Mouse (Mus musculus) midbrain, embryonic 10.5 days (tissue): ENCODE results near the gene Gm26938. TPM values are rescaled to one million over a fixed set of nuclear protein-coding genes. Genes with fewer than 3 reads are reported as not detected.

Experiments used
- DNase-seq: peaks from one replicate; pipeline ENCODE4 v3.0.0-alpha.2; 2017; ENCODE audit warnings: low spot score
- H3K27ac ChIP-seq: fragments of 300-500 bp; sonication (generic); replicated peaks from 2 replicates; pipeline ENCODE4 v1.5.1; 2016; ENCODE audit warnings: mild to moderate bottlenecking
- H3K27me3 ChIP-seq: fragments of 300-500 bp; sonication (generic); 2 replicates; pipeline ENCODE4 v1.6.1; 2016; ENCODE audit warnings: low read depth, mild to moderate bottlenecking; ENCODE audit not compliant: poor library complexity, severe bottlenecking
- H3K36me3 ChIP-seq: fragments of 300-500 bp; sonication (generic); 2 replicates; pipeline ENCODE4 v1.6.1; 2016; ENCODE audit warnings: mild to moderate bottlenecking, moderate library complexity
- H3K4me1 ChIP-seq: fragments of 300-500 bp; sonication (generic); 2 replicates; pipeline ENCODE4 v1.6.1; 2016
- H3K4me3 ChIP-seq: fragments of 300-500 bp; sonication (generic); 2 replicates; pipeline ENCODE4 v1.5.1; 2016; ENCODE audit warnings: mild to moderate bottlenecking, moderate library complexity
- H3K9me3 ChIP-seq: fragments of 300-500 bp; sonication (generic); replicated peaks from 2 replicates; pipeline ENCODE4 v1.6.1; 2016; ENCODE audit warnings: mild to moderate bottlenecking
- WGBS: fragments of 180-500 bp; shearing (Covaris S2); methylation state at CpG from one replicate; pipeline ENCODE4 v1.1.7; 2016; 5-methylcytosine and 5-hydroxymethylcytosine counted together
- polyA plus RNA-seq: library from polyadenylated mRNA; unstranded; fragments of >200 nt; fragmentation: Nextera tagmentation; extraction: Ambion mirVana; gene quantifications from 2 replicates; pipeline ENCODE4 v1.2.1, GENCODE M21; 2016

The Gm26938 gene
- polyA plus RNA-seq, 1 experiment from 2014 or later: not detected

GRCm38 (mm10) chr5:139812398-139813125 is 13.6 kb downstream of the Gm26938 start:
- no peaks in the 10 kb centered on the region for H3K9me3 ChIP-seq
- WGBS: 76% methylated on average over 20 of the region's 20 CpGs
- peak overlapping the region; percentile 52; the same call in 1 of the 2 replicates for H3K27ac ChIP-seq
- peaks cover 11% of the 10 kb centered on the region; the same call in 1 of the 2 replicates for H3K4me1 ChIP-seq
- H3K27me3 ChIP-seq: peaks cover 34% of the 10 kb centered on the region
- no peak overlapping the region for H3K4me3 ChIP-seq
- no peak for DNase-seq
- H3K36me3 ChIP-seq: no peaks in the 10 kb centered on the region

- no peak overlapping the region for H3K4me3 ChIP-seq
- 82% methylated on average over 15 of the region's 15 CpGs for WGBS
- H3K27me3 ChIP-seq: peaks cover 34% of the 10 kb centered on the region
- H3K4me1 ChIP-seq: peaks cover 11% of the 10 kb centered on the region; the same call in 1 of the 2 replicates
- DNase-seq: no peak
- H3K27ac ChIP-seq: peak overlapping the region; percentile 52; the same call in 1 of the 2 replicates
- H3K36me3 ChIP-seq: no peaks in the 10 kb centered on the region
- no peaks in the 10 kb centered on the region for H3K9me3 ChIP-seq
These were observed 14.4 kb downstream of the Gm26938 start for GRCm38 (mm10) chr5:139811677-139812397.

GRCm38 (mm10) chr5:139809397-139809796 is 16.8 kb downstream of the Gm26938 start:
- H3K9me3 ChIP-seq: no peaks in the 10 kb centered on the region
- H3K27ac ChIP-seq: no peak overlapping the region
- H3K36me3 ChIP-seq: no peaks in the 10 kb centered on the region
- no peak for DNase-seq
- no peak overlapping the region for H3K4me3 ChIP-seq
- WGBS: 59% methylated on average over 4 of the region's 4 CpGs
- peaks cover 15% of the 10 kb centered on the region for H3K4me1 ChIP-seq
- H3K27me3 ChIP-seq: peaks cover 26% of the 10 kb centered on the region

GRCm38 (mm10) chr5:139805924-139806323 is 20.3 kb downstream of the Gm26938 start:
- WGBS: 93% methylated on average over 8 of the region's 8 CpGs
- Histone ChIP-seq H3K4me1 (peaks cover 22% of the 10 kb centered on the region), H3K36me3 (peaks cover 10% of the 10 kb centered on the region), H3K4me3 (no peak overlapping the region), H3K27ac (peak overlapping the region; percentile 72; the same call in 1 of the 2 replicates), H3K27me3 (no peaks in the 10 kb centered on the region), H3K9me3 (no peaks in the 10 kb centered on the region)
- no peak for DNase-seq

- Histone ChIP-seq H3K4me3 (no peak overlapping the region), H3K4me1 (peaks cover 25% of the 10 kb centered on the region), H3K36me3 (peaks cover 23% of the 10 kb centered on the region), H3K27me3 (0 out of 2 replicates have a peak, but pooled peaks cover 3% of the 10 kb centered on the region), H3K9me3 (no peaks in the 10 kb centered on the region), H3K27ac (peak overlapping the region; percentile 72)
- DNase-seq: no peak
- WGBS: 83% methylated on average over 11 of the region's 11 CpGs
These were observed 21.6 kb downstream of the Gm26938 start for GRCm38 (mm10) chr5:139804573-139805111.

- WGBS: 5% methylated on average over 6 of the region's 6 CpGs
- H3K4me1 ChIP-seq: peaks cover 31% of the 10 kb centered on the region
- peaks cover 28% of the 10 kb centered on the region for H3K36me3 ChIP-seq
- DNase-seq: peak; percentile 53
- H3K27ac ChIP-seq: peak overlapping the region; percentile 72
- 0 out of 2 replicates have a peak, but pooled peaks cover 3% of the 10 kb centered on the region for H3K27me3 ChIP-seq
- peak overlapping the region; percentile 34 for H3K4me3 ChIP-seq
- no peaks in the 10 kb centered on the region for H3K9me3 ChIP-seq
These were observed 22.1 kb downstream of the Gm26938 start for GRCm38 (mm10) chr5:139804107-139804551.

- Histone ChIP-seq H3K27ac (peak overlapping the region; percentile 72), H3K27me3 (0 out of 2 replicates have a peak, but pooled peaks cover 3% of the 10 kb centered on the region), H3K4me3 (peak overlapping the region; percentile 34), H3K4me1 (peaks cover 35% of the 10 kb centered on the region), H3K9me3 (no peaks in the 10 kb centered on the region), H3K36me3 (peaks cover 29% of the 10 kb centered on the region)
- peak; percentile 71 for DNase-seq
- WGBS: 10% methylated on average over 12 of the region's 12 CpGs
These were observed 22.6 kb downstream of the Gm26938 start for GRCm38 (mm10) chr5:139803601-139804102.

GRCm38 (mm10) chr5:139803165-139803564 is 23.0 kb downstream of the Gm26938 start:
- Histone ChIP-seq H3K4me1 (peaks cover 40% of the 10 kb centered on the region), H3K4me3 (no peak overlapping the region), H3K9me3 (no peaks in the 10 kb centered on the region), H3K36me3 (peaks cover 29% of the 10 kb centered on the region), H3K27me3 (0 out of 2 replicates have a peak, but pooled peaks cover 3% of the 10 kb centered on the region), H3K27ac (no peak overlapping the region)
- no peak for DNase-seq
- 85% methylated on average over 8 of the region's 8 CpGs for WGBS

- 92% methylated on average over 10 of the region's 10 CpGs for WGBS
- peaks cover 53% of the 10 kb centered on the region for H3K4me1 ChIP-seq
- no peak for DNase-seq
- no peaks in the 10 kb centered on the region for H3K9me3 ChIP-seq
- peaks cover 29% of the 10 kb centered on the region for H3K36me3 ChIP-seq
- no peak overlapping the region for H3K4me3 ChIP-seq
- no peak overlapping the region for H3K27ac ChIP-seq
- H3K27me3 ChIP-seq: 0 out of 2 replicates have a peak, but pooled peaks cover 3% of the 10 kb centered on the region
These were observed 24.3 kb downstream of the Gm26938 start for GRCm38 (mm10) chr5:139801880-139802279.

- Histone ChIP-seq H3K9me3 (no peaks in the 10 kb centered on the region), H3K4me1 (peaks cover 60% of the 10 kb centered on the region), H3K4me3 (no peak overlapping the region), H3K27me3 (0 out of 2 replicates have a peak, but pooled peaks cover 3% of the 10 kb centered on the region), H3K27ac (no peak overlapping the region), H3K36me3 (peaks cover 29% of the 10 kb centered on the region)
- 94% methylated on average over 8 of the region's 8 CpGs for WGBS
- DNase-seq: no peak
These were observed 25.0 kb downstream of the Gm26938 start for GRCm38 (mm10) chr5:139801231-139801630.

GRCm38 (mm10) chr5:139799801-139800590 is 26.2 kb downstream of the Gm26938 start:
- Histone ChIP-seq H3K4me1 (peaks cover 70% of the 10 kb centered on the region), H3K27ac (0 out of 2 replicates have a peak overlapping the region, but pooled peaks have one; percentile 11)

GRCm38 (mm10) chr5:139799041-139799440 is 27.2 kb downstream of the Gm26938 start:
- H3K9me3 ChIP-seq: no peaks in the 10 kb centered on the region
- WGBS: 92% methylated on average over 9 of the region's 9 CpGs
- peaks cover 29% of the 10 kb centered on the region for H3K36me3 ChIP-seq
- no peak overlapping the region for H3K4me3 ChIP-seq
- H3K27me3 ChIP-seq: peaks cover 17% of the 10 kb centered on the region
- peak overlapping the region; percentile 88 for H3K27ac ChIP-seq
- DNase-seq: no peak
- H3K4me1 ChIP-seq: peaks cover 71% of the 10 kb centered on the region

More at GRCm38 (mm10) chr5:139799801-139800590, 26.2 kb downstream of the Gm26938 start:
- no peak for DNase-seq
- Histone ChIP-seq H3K36me3 (peaks cover 29% of the 10 kb centered on the region), H3K4me3 (no peak overlapping the region), H3K27me3 (peaks cover 13% of the 10 kb centered on the region), H3K9me3 (no peaks in the 10 kb centered on the region)
- WGBS: 92% methylated on average over 33 of the region's 33 CpGs
